Mouse (Mus musculus): ENCODE results near the gene Efna4.

- TF ChIP-seq CTCF (IDR thresholded peaks at IDR 0.05; ENCODE audit: control insufficient read depth, insufficient read depth, insufficient read length) (peak; percentile 83), MAX (IDR thresholded peaks at IDR 0.05) (no peak), USF1 (IDR thresholded peaks at IDR 0.05; ENCODE audit: low read depth) (no peak), CEBPB (IDR thresholded peaks at IDR 0.05; ENCODE audit: low read depth) (no peak), MYOG (IDR thresholded peaks at IDR 0.05; ENCODE audit: control insufficient read depth, extremely low read depth, insufficient read length) (no peak), MYOD1 (IDR thresholded peaks at IDR 0.05; ENCODE audit: control insufficient read depth, insufficient read length, low read depth) (no peak), FOSL1 (IDR thresholded peaks at IDR 0.05; ENCODE audit: insufficient read depth, low read length, poor library complexity, severe bottlenecking) (no peak)
Observed at GRCm38 (mm10) chr3:89354816-89355511, 17.1 kb upstream of the Efna4 start.

Measured in C2C12 (cell line).